ENCODE assay signal across 8 mouse cellular contexts in the genomic region with DNA sequence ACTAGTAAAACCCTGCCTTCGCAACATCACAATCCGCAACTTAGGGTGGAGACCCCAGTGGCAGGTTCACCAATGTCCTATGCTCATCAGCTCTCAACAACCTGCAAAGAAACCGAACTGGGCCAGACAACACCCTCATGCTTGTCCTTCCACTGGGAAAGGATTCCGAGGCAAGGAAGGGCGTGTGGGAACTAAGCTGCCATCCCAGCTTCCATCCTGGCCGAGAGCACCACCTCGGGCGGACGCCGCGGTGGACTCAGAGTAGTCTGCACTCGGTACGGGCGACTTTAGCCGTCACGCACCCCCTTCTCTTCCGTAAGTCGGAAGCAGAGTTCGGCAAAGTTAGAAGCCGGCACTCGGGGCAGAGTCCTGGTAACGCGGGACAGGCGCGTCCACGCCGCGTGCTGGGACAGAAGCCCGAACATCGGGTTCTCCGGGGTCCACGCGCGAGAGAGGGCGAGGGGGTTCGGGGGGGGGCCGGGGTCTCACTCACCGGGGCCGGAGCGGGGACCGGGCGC. TPM values are rescaled to one million over a fixed set of nuclear protein-coding genes. Genes with fewer than 3 reads are reported as not detected.
DNase-seq lines count a peak whose midpoint lies in the region; ATAC-seq lines count a peak whose summit lies in the region.

No protein-coding gene starts in this region.

- H3K4me1 ChIP-seq in intestine, embryonic 16.5 days (ENCODE audit: control insufficient read depth, insufficient read depth, low read length) = peaks cover 16% of the 10 kb centered on the region
- H3K4me1 ChIP-seq in neural tube, embryonic 12.5 days = peaks cover 22% of the 10 kb centered on the region

- DNase-seq in ovary, postnatal 14 days (ENCODE audit: low spot score) = peak; percentile 40
- DNase-seq in ovary, adult 18-20 months (ENCODE audit: low spot score) = no peak
- peak; percentile 35 for DNase-seq in cerebellum, adult 11-12 months
- DNase-seq in gastrocnemius, adult 18-20 months (ENCODE audit: low spot score) = peak; percentile 39
- DNase-seq in lung, adult 18-20 months = peak; percentile 43 to 57
- no peak for DNase-seq in layer of hippocampus, adult 9-11 months

- ATAC-seq in intestine, embryonic 16.5 days = peak; percentile 55
- peak; percentile 69 for ATAC-seq in neural tube, embryonic 12.5 days (ENCODE audit: low FRiP score, low read depth)

- H3K9ac ChIP-seq in intestine, embryonic 16.5 days (ENCODE audit: low read depth, low read length) = peak overlapping the region; percentile 93
- H3K9ac ChIP-seq in neural tube, embryonic 12.5 days = peak overlapping the region; percentile 84

- H3K9me3 ChIP-seq in intestine, embryonic 16.5 days (ENCODE audit: control insufficient read depth, low read length) = no peaks in the 10 kb centered on the region
- H3K9me3 ChIP-seq in neural tube, embryonic 12.5 days = no peaks in the 10 kb centered on the region

- WGBS in intestine, embryonic 16.5 days = 1% methylated on average over 42 of the region's 42 CpGs
- WGBS in neural tube, embryonic 12.5 days = under 1% methylated on average over 42 of the region's 42 CpGs

- peak overlapping the region; percentile 93 for H3K4me3 ChIP-seq in intestine, embryonic 16.5 days (ENCODE audit: low read length)
- peak overlapping the region; percentile 88 for H3K4me3 ChIP-seq in neural tube, embryonic 12.5 days

- H3K27me3 ChIP-seq in intestine, embryonic 16.5 days (replicated peaks; ENCODE audit: control insufficient read depth, insufficient read depth, low read length) = no peaks in the 10 kb centered on the region
- H3K27me3 ChIP-seq in neural tube, embryonic 12.5 days (replicated peaks) = no peaks in the 10 kb centered on the region

- peak overlapping the region; percentile 54 for H3K27ac ChIP-seq in intestine, embryonic 16.5 days (ENCODE audit: low read length)
- no peak overlapping the region for H3K27ac ChIP-seq in neural tube, embryonic 12.5 days

- H3K4me2 ChIP-seq in intestine, embryonic 16.5 days (ENCODE audit: low read depth, low read length) = peak overlapping the region; percentile 79
- peak overlapping the region; percentile 81 for H3K4me2 ChIP-seq in neural tube, embryonic 12.5 days (replicated peaks)

- no peaks in the 10 kb centered on the region for H3K36me3 ChIP-seq in intestine, embryonic 16.5 days (ENCODE audit: control insufficient read depth, insufficient read depth, low read length)
- no peaks in the 10 kb centered on the region for H3K36me3 ChIP-seq in neural tube, embryonic 12.5 days

RNA-seq across cellular contexts. Expression of a gene that starts 0.4 kb away (rescaled TPM):
- total RNA-seq in gastrocnemius, adult 18-20 months (2021) = 10 to 100 TPM; 43.0 to 53.7 TPM
- 9.1 and 10.5 TPM in 2 replicates for polyA plus RNA-seq in intestine, embryonic 16.5 days (2015; fragmentation: Nextera tagmentation; extraction: Ambion mirVana)
- 14.6 and 15.5 TPM in 2 replicates for polyA plus RNA-seq in neural tube, embryonic 12.5 days (2016; fragmentation: Nextera tagmentation; extraction: Ambion mirVana)

Comparison
In these comparisons a context has a peak if more than half of its experiments do, and no peak if none do; other contexts are left out.
1. DNase-seq: peak in ovary, postnatal 14 days (single experiment), cerebellum, adult 11-12 months (single experiment), gastrocnemius, adult 18-20 months (single experiment) and lung, adult 18-20 months (2 of 2); none in ovary, adult 18-20 months (single experiment) and layer of hippocampus, adult 9-11 months (single experiment).